Mouse (Mus musculus): ENCODE data around the gene AI481877. TPM values are rescaled to one million over a fixed set of nuclear protein-coding genes. Genes with fewer than 3 reads are reported as not detected.

Gene AI481877
- polyA plus RNA-seq, 1 experiment from 2014 or later = not detected

GRCm38 (mm10) chr4:59173181-59173922, 34.6 kb upstream of the AI481877 start:
- H3K4me2 ChIP-seq (replicated peaks; ENCODE audit: low read depth, low read length) = no peak overlapping the region
- H3K27me3 ChIP-seq (ENCODE audit: control insufficient read depth, insufficient read depth, low read length) = no peaks in the 10 kb centered on the region
- H3K9me3 ChIP-seq (ENCODE audit: control insufficient read depth, low read depth, low read length) = no peaks in the 10 kb centered on the region
- no peak overlapping the region for H3K27ac ChIP-seq (ENCODE audit: low read length)
- no peaks in the 10 kb centered on the region for H3K36me3 ChIP-seq (ENCODE audit: control insufficient read depth, insufficient read depth, low read length)
- no peak overlapping the region for H3K4me3 ChIP-seq (ENCODE audit: low read depth, low read length)
- no peak overlapping the region for H3K9ac ChIP-seq (replicated peaks; ENCODE audit: low read depth, low read length)
- 62% methylated on average over 2 of the region's 2 CpGs for WGBS
- H3K4me1 ChIP-seq (ENCODE audit: control insufficient read depth, insufficient read depth, low read length) = no peaks in the 10 kb centered on the region
- no peak for ATAC-seq (ENCODE audit: insufficient number of reproducible peaks, insufficient read depth, low FRiP score, low read depth)

- Histone ChIP-seq H3K27ac (ENCODE audit: low read length) (no peak overlapping the region), H3K36me3 (ENCODE audit: control insufficient read depth, insufficient read depth, low read length) (no peaks in the 10 kb centered on the region), H3K27me3 (ENCODE audit: control insufficient read depth, insufficient read depth, low read length) (no peaks in the 10 kb centered on the region), H3K4me3 (ENCODE audit: low read depth, low read length) (no peak overlapping the region), H3K4me1 (ENCODE audit: control insufficient read depth, insufficient read depth, low read length) (no peaks in the 10 kb centered on the region), H3K9me3 (ENCODE audit: control insufficient read depth, low read depth, low read length) (no peaks in the 10 kb centered on the region), H3K9ac (replicated peaks; ENCODE audit: low read depth, low read length) (no peak overlapping the region), H3K4me2 (replicated peaks; ENCODE audit: low read depth, low read length) (no peak overlapping the region)
- WGBS = 68% methylated on average over 2 of the region's 2 CpGs
- no peak for ATAC-seq (ENCODE audit: insufficient number of reproducible peaks, insufficient read depth, low FRiP score, low read depth)
Measured at GRCm38 (mm10) chr4:59172616-59173015, 33.8 kb upstream of the AI481877 start.

GRCm38 (mm10) chr4:59169981-59170380, 31.2 kb upstream of the AI481877 start:
- Histone ChIP-seq H3K4me3 (ENCODE audit: low read depth, low read length) (no peak overlapping the region), H3K4me1 (ENCODE audit: control insufficient read depth, insufficient read depth, low read length) (no peaks in the 10 kb centered on the region), H3K9me3 (ENCODE audit: control insufficient read depth, low read depth, low read length) (no peaks in the 10 kb centered on the region), H3K27ac (ENCODE audit: low read length) (no peak overlapping the region), H3K36me3 (ENCODE audit: control insufficient read depth, insufficient read depth, low read length) (no peaks in the 10 kb centered on the region), H3K4me2 (replicated peaks; ENCODE audit: low read depth, low read length) (no peak overlapping the region), H3K9ac (replicated peaks; ENCODE audit: low read depth, low read length) (no peak overlapping the region), H3K27me3 (ENCODE audit: control insufficient read depth, insufficient read depth, low read length) (no peaks in the 10 kb centered on the region)
- ATAC-seq (ENCODE audit: insufficient number of reproducible peaks, insufficient read depth, low FRiP score, low read depth) = no peak
- WGBS = 78% methylated on average over 5 of the region's 5 CpGs

- H3K36me3 ChIP-seq (ENCODE audit: control insufficient read depth, insufficient read depth, low read length) = no peaks in the 10 kb centered on the region
- H3K27me3 ChIP-seq (ENCODE audit: control insufficient read depth, insufficient read depth, low read length) = no peaks in the 10 kb centered on the region
- no peak overlapping the region for H3K4me3 ChIP-seq (ENCODE audit: low read depth, low read length)
- H3K27ac ChIP-seq (ENCODE audit: low read length) = no peak overlapping the region
- H3K9ac ChIP-seq (replicated peaks; ENCODE audit: low read depth, low read length) = no peak overlapping the region
- H3K4me2 ChIP-seq (replicated peaks; ENCODE audit: low read depth, low read length) = no peak overlapping the region
- no peak for ATAC-seq (ENCODE audit: insufficient number of reproducible peaks, insufficient read depth, low FRiP score, low read depth)
- H3K4me1 ChIP-seq (ENCODE audit: control insufficient read depth, insufficient read depth, low read length) = no peaks in the 10 kb centered on the region
- H3K9me3 ChIP-seq (ENCODE audit: control insufficient read depth, low read depth, low read length) = no peaks in the 10 kb centered on the region
- 87% methylated on average over 2 of the region's 2 CpGs for WGBS
Measured at GRCm38 (mm10) chr4:59167251-59167847, 28.6 kb upstream of the AI481877 start.

- H3K9ac ChIP-seq (replicated peaks; ENCODE audit: low read depth, low read length) = no peak overlapping the region
- 66% methylated on average over 2 of the region's 2 CpGs for WGBS
- H3K9me3 ChIP-seq (ENCODE audit: control insufficient read depth, low read depth, low read length) = no peaks in the 10 kb centered on the region
- H3K36me3 ChIP-seq (ENCODE audit: control insufficient read depth, insufficient read depth, low read length) = no peaks in the 10 kb centered on the region
- H3K4me1 ChIP-seq (ENCODE audit: control insufficient read depth, insufficient read depth, low read length) = no peaks in the 10 kb centered on the region
- no peak overlapping the region for H3K27ac ChIP-seq (ENCODE audit: low read length)
- H3K27me3 ChIP-seq (ENCODE audit: control insufficient read depth, insufficient read depth, low read length) = no peaks in the 10 kb centered on the region
- no peak for ATAC-seq (ENCODE audit: insufficient number of reproducible peaks, insufficient read depth, low FRiP score, low read depth)
- no peak overlapping the region for H3K4me2 ChIP-seq (replicated peaks; ENCODE audit: low read depth, low read length)
- H3K4me3 ChIP-seq (ENCODE audit: low read depth, low read length) = no peak overlapping the region
Measured at GRCm38 (mm10) chr4:59164034-59164433, 25.3 kb upstream of the AI481877 start.

GRCm38 (mm10) chr4:59160959-59161670, 22.3 kb upstream of the AI481877 start:
- no peaks in the 10 kb centered on the region for H3K27me3 ChIP-seq (ENCODE audit: control insufficient read depth, insufficient read depth, low read length)
- peaks cover 2% of the 10 kb centered on the region; the same call in 1 of the 2 replicates for H3K4me1 ChIP-seq (ENCODE audit: control insufficient read depth, insufficient read depth, low read length)
- 51% methylated on average over 8 of the region's 8 CpGs for WGBS
- H3K27ac ChIP-seq (ENCODE audit: low read length) = no peak overlapping the region
- H3K9me3 ChIP-seq (ENCODE audit: control insufficient read depth, low read depth, low read length) = no peaks in the 10 kb centered on the region
- H3K4me3 ChIP-seq (ENCODE audit: low read depth, low read length) = no peak overlapping the region
- no peak overlapping the region for H3K9ac ChIP-seq (replicated peaks; ENCODE audit: low read depth, low read length)
- H3K36me3 ChIP-seq (ENCODE audit: control insufficient read depth, insufficient read depth, low read length) = no peaks in the 10 kb centered on the region
- no peak for ATAC-seq (ENCODE audit: insufficient number of reproducible peaks, insufficient read depth, low FRiP score, low read depth)
- no peak overlapping the region for H3K4me2 ChIP-seq (replicated peaks; ENCODE audit: low read depth, low read length)

GRCm38 (mm10) chr4:59160289-59160688, 21.5 kb upstream of the AI481877 start:
- ATAC-seq (ENCODE audit: insufficient number of reproducible peaks, insufficient read depth, low FRiP score, low read depth) = no peak
- Histone ChIP-seq H3K9ac (replicated peaks; ENCODE audit: low read depth, low read length) (no peak overlapping the region), H3K4me3 (ENCODE audit: low read depth, low read length) (no peak overlapping the region), H3K4me2 (replicated peaks; ENCODE audit: low read depth, low read length) (no peak overlapping the region), H3K9me3 (ENCODE audit: control insufficient read depth, low read depth, low read length) (no peaks in the 10 kb centered on the region), H3K27ac (ENCODE audit: low read length) (no peak overlapping the region), H3K36me3 (ENCODE audit: control insufficient read depth, insufficient read depth, low read length) (no peaks in the 10 kb centered on the region), H3K4me1 (ENCODE audit: control insufficient read depth, insufficient read depth, low read length) (peaks cover 2% of the 10 kb centered on the region; the same call in 1 of the 2 replicates), H3K27me3 (ENCODE audit: control insufficient read depth, insufficient read depth, low read length) (no peaks in the 10 kb centered on the region)
- WGBS = 84% methylated on average over 5 of the region's 5 CpGs

- no peak overlapping the region for H3K4me2 ChIP-seq (replicated peaks; ENCODE audit: low read depth, low read length)
- ATAC-seq (ENCODE audit: insufficient number of reproducible peaks, insufficient read depth, low FRiP score, low read depth) = no peak
- WGBS = 72% methylated on average over 2 of the region's 2 CpGs
Measured at GRCm38 (mm10) chr4:59157654-59158053, 18.9 kb upstream of the AI481877 start.

More at GRCm38 (mm10) chr4:59157654-59158053, 18.9 kb upstream of the AI481877 start:
- H3K27ac ChIP-seq (ENCODE audit: low read length) = no peak overlapping the region
- peaks cover 2% of the 10 kb centered on the region; the same call in 1 of the 2 replicates for H3K4me1 ChIP-seq (ENCODE audit: control insufficient read depth, insufficient read depth, low read length)
- no peaks in the 10 kb centered on the region for H3K36me3 ChIP-seq (ENCODE audit: control insufficient read depth, insufficient read depth, low read length)
- H3K9ac ChIP-seq (replicated peaks; ENCODE audit: low read depth, low read length) = no peak overlapping the region
- no peak overlapping the region for H3K4me3 ChIP-seq (ENCODE audit: low read depth, low read length)
- H3K27me3 ChIP-seq (ENCODE audit: control insufficient read depth, insufficient read depth, low read length) = no peaks in the 10 kb centered on the region
- H3K9me3 ChIP-seq (ENCODE audit: control insufficient read depth, low read depth, low read length) = no peaks in the 10 kb centered on the region

Data from stomach, embryonic 14.5 days (tissue).